Mouse (Mus musculus) myocyte (in vitro differentiated cells): Measurements from ENCODE around the gene Elp6. TPM values are rescaled to one million over a fixed set of nuclear protein-coding genes. Genes with fewer than 3 reads are reported as not detected.

Experiments used
- H3K27me3 ChIP-seq: one replicate; pipeline ENCODE4 v1.6.1; 2011; ENCODE audit not compliant: control insufficient read depth, insufficient read depth, insufficient read length
- H3K36me3 ChIP-seq: one replicate; pipeline ENCODE4 v1.6.1; 2011; ENCODE audit not compliant: control insufficient read depth, insufficient read depth
- H3K4me2 ChIP-seq: one replicate; pipeline ENCODE4 v1.6.1; 2011; ENCODE audit warnings: low read depth, control low read depth
- H3K4me3 ChIP-seq: one replicate; pipeline ENCODE4 v1.5.1; 2011; ENCODE audit warnings: mild to moderate bottlenecking, control low read depth, moderate library complexity
- H3K79me2 ChIP-seq: one replicate; pipeline ENCODE4 v1.6.1; 2011; ENCODE audit not compliant: control insufficient read depth, insufficient read depth
- H3ac ChIP-seq: one replicate; pipeline ENCODE4 v1.6.1; 2011; ENCODE audit not compliant: control insufficient read depth, insufficient read length
- CEBPB ChIP-seq: IDR thresholded peaks from 2 replicates; pipeline ENCODE4 v1.6.1; 2011; ENCODE audit warnings: mild to moderate bottlenecking, moderate library complexity; ENCODE audit not compliant: poor library complexity, insufficient read depth, severe bottlenecking
- E2F4 ChIP-seq: IDR thresholded peaks from one replicate; pipeline ENCODE4 v1.6.1; 2011; ENCODE audit warnings: mild to moderate bottlenecking, control low read depth, moderate library complexity; ENCODE audit not compliant: insufficient read depth
- MAX ChIP-seq: IDR thresholded peaks from one replicate; pipeline ENCODE4 v1.6.1; 2011; ENCODE audit warnings: low read depth, mild to moderate bottlenecking, control low read depth
- MYOD1 ChIP-seq, 3 experiments: IDR thresholded peaks; one replicate each; pipeline ENCODE4 v1.6.1; 2011; ENCODE audit warnings: control low read depth in 2 of 3, low read depth in 2 of 3, mild to moderate bottlenecking in 2 of 3, moderate library complexity in 1 of 3; ENCODE audit not compliant: insufficient read length in 2 of 3, control insufficient read depth in 1 of 3
- MYOG ChIP-seq, 3 experiments: IDR thresholded peaks; one replicate each; pipeline ENCODE4 v1.6.1; 2011; ENCODE audit warnings: control low read depth in 2 of 3, low read depth in 2 of 3, mild to moderate bottlenecking in 2 of 3; ENCODE audit not compliant: insufficient read length in 2 of 3, control insufficient read depth in 1 of 3, insufficient read depth in 1 of 3
- POLR2A ChIP-seq: IDR thresholded peaks from one replicate; pipeline ENCODE4 v1.6.1; 2011; ENCODE audit warnings: low read depth, mild to moderate bottlenecking, control low read depth, moderate library complexity; ENCODE audit not compliant: insufficient read length
- POLR2AphosphoS2 ChIP-seq: IDR thresholded peaks from one replicate; pipeline ENCODE4 v1.6.1; 2011; ENCODE audit warnings: low read depth, control low read depth; ENCODE audit not compliant: insufficient read length
- REST ChIP-seq: IDR thresholded peaks from one replicate; pipeline ENCODE4 v1.6.1; 2011; ENCODE audit warnings: mild to moderate bottlenecking, control low read depth, moderate library complexity; ENCODE audit not compliant: insufficient read depth, insufficient read length
- SRF ChIP-seq: IDR thresholded peaks from one replicate; pipeline ENCODE4 v1.6.1; 2011; ENCODE audit warnings: low read depth; ENCODE audit not compliant: control insufficient read depth, insufficient read length
- TCF12 ChIP-seq: IDR thresholded peaks from one replicate; pipeline ENCODE4 v1.6.1; 2011; ENCODE audit warnings: mild to moderate bottlenecking, control low read depth; ENCODE audit not compliant: poor library complexity, insufficient read depth, severe bottlenecking
- TCF3 ChIP-seq: IDR thresholded peaks from one replicate; pipeline ENCODE4 v1.6.1; 2011; ENCODE audit warnings: low read depth, control low read depth; ENCODE audit not compliant: insufficient read length
- USF1 ChIP-seq: IDR thresholded peaks from one replicate; pipeline ENCODE4 v1.6.1; 2011; ENCODE audit warnings: low read depth, mild to moderate bottlenecking, control low read depth, moderate library complexity
- polyA plus RNA-seq: library from polyadenylated mRNA; unstranded; fragments of >200 nt; fragmentation: generic; extraction: Trizol; gene quantifications from one replicate; pipeline ENCODE4 v1.2.1, GENCODE M21; 2012; ENCODE audit warnings: missing spikeins

Gene Elp6
- polyA plus RNA-seq, 1 experiment: 11.9 TPM

DNA sequence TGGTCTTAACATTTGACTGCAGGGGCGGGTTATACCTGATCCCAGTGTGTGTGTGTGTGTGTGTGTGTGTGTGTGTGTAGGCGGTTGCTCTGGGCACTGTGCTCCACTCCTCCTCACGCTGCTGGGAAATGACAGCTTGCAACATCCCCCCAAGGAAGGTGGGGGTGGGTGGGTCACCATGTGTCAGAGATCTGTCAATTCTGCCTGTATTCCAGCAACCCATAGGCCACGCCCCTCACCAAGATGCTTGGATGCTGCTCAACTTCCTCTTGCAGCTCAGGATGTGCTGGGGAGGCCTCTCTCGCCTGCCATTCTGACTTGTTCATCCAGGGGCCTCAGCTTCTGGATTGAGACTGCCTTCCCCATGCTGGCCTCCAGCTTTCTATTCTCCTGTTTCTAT is 9.7 kb downstream of the Elp6 start:
- Histone ChIP-seq H3K4me2 (no peak overlapping the region), H3K79me2 (no peaks in the 10 kb centered on the region), H3K4me3 (no peak overlapping the region), H3ac (no peak overlapping the region), H3K36me3 (no peaks in the 10 kb centered on the region), H3K27me3 (no peaks in the 10 kb centered on the region)
- TF ChIP-seq SRF (no peak), MYOD1 (IDR thresholded peaks at IDR 0.05; ENCODE audit: control insufficient read depth in 1 of 3, insufficient read length in 2 of 3, low read depth in 2 of 3) (no peak), CEBPB (no peak), TCF3 (no peak), USF1 (no peak), POLR2AphosphoS2 (no peak), POLR2A (no peak), MYOG (IDR thresholded peaks at IDR 0.05; ENCODE audit: control insufficient read depth in 1 of 3, insufficient read depth in 1 of 3, insufficient read length in 2 of 3, low read depth in 2 of 3) (no peak), MAX (no peak)

GRCm38 (mm10) chr9:110315410-110315809 is 10.4 kb downstream of the Elp6 start:
- Histone ChIP-seq H3K79me2 (no peaks in the 10 kb centered on the region), H3K4me2 (no peak overlapping the region), H3K27me3 (no peaks in the 10 kb centered on the region), H3K36me3 (no peaks in the 10 kb centered on the region), H3ac (no peak overlapping the region), H3K4me3 (no peak overlapping the region)
- TF ChIP-seq POLR2AphosphoS2 (no peak), MYOD1 (IDR thresholded peaks at IDR 0.05; ENCODE audit: control insufficient read depth in 1 of 3, insufficient read length in 2 of 3, low read depth in 2 of 3) (no peak), MYOG (IDR thresholded peaks at IDR 0.05; ENCODE audit: control insufficient read depth in 1 of 3, insufficient read depth in 1 of 3, insufficient read length in 2 of 3, low read depth in 2 of 3) (no peak), REST (no peak), POLR2A (no peak), SRF (no peak), CEBPB (no peak), TCF12 (no peak)

DNA sequence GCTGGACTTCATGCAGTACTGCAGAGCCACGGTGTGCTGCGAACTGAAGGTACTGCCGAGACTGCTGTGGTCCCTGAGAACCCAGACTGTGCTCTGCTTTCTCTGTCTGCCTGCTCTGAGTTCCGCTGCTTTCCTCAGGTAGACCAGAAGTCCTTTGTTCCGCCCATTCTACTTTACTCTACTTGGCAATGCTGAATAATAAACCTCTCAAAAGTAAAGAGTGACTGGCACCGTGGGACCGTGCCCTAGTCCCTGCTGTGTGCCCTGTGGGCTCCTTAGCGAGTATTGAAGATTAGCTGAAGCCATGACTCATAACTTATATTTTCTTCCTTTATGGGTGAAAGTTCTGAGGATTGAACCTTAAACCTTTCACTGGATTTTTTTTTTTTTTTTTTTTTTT is 10.9 kb downstream of the Elp6 start:
- Histone ChIP-seq H3K36me3 (no peaks in the 10 kb centered on the region), H3K4me3 (no peak overlapping the region), H3K79me2 (no peaks in the 10 kb centered on the region), H3ac (no peak overlapping the region), H3K27me3 (no peaks in the 10 kb centered on the region), H3K4me2 (no peak overlapping the region)
- TF ChIP-seq MYOG (IDR thresholded peaks at IDR 0.05; ENCODE audit: control insufficient read depth in 1 of 3, insufficient read depth in 1 of 3, insufficient read length in 2 of 3, low read depth in 2 of 3) (no peak), MYOD1 (IDR thresholded peaks at IDR 0.05; ENCODE audit: control insufficient read depth in 1 of 3, insufficient read length in 2 of 3, low read depth in 2 of 3) (no peak), E2F4 (no peak), USF1 (no peak), TCF12 (no peak), CEBPB (no peak), MAX (no peak), SRF (no peak), POLR2A (no peak), REST (no peak), POLR2AphosphoS2 (no peak), TCF3 (no peak)

- H3K27me3 ChIP-seq: no peaks in the 10 kb centered on the region
- no peaks in the 10 kb centered on the region for H3K36me3 ChIP-seq
- no peak for TF ChIP-seq CEBPB
- TF ChIP-seq POLR2A: no peak
- H3ac ChIP-seq: no peak overlapping the region
- no peak overlapping the region for H3K4me3 ChIP-seq
- H3K4me2 ChIP-seq: no peak overlapping the region
- no peaks in the 10 kb centered on the region for H3K79me2 ChIP-seq
These were observed 11.5 kb downstream of the Elp6 start for GRCm38 (mm10) chr9:110316503-110316902.

- H3K27me3 ChIP-seq: no peaks in the 10 kb centered on the region
These were observed 15.8 kb downstream of the Elp6 start for GRCm38 (mm10) chr9:110320769-110321168.

More at GRCm38 (mm10) chr9:110320769-110321168, 15.8 kb downstream of the Elp6 start:
- Histone ChIP-seq H3ac (no peak overlapping the region), H3K4me3 (no peak overlapping the region), H3K4me2 (no peak overlapping the region), H3K36me3 (no peaks in the 10 kb centered on the region), H3K79me2 (no peaks in the 10 kb centered on the region)
- TF ChIP-seq POLR2A (no peak), POLR2AphosphoS2 (no peak), TCF12 (no peak), SRF (no peak), MAX (no peak), MYOG (IDR thresholded peaks at IDR 0.05; ENCODE audit: control insufficient read depth in 1 of 3, insufficient read depth in 1 of 3, insufficient read length in 2 of 3, low read depth in 2 of 3) (no peak), USF1 (no peak), MYOD1 (IDR thresholded peaks at IDR 0.05; ENCODE audit: control insufficient read depth in 1 of 3, insufficient read length in 2 of 3, low read depth in 2 of 3) (no peak), TCF3 (no peak), REST (no peak), E2F4 (no peak), CEBPB (no peak)
